Mouse (Mus musculus) layer of hippocampus, adult 9-11 months (tissue): ENCODE data around the gene Zfp775.

ENCODE experiments used
- DNase-seq: peaks from one replicate; pipeline ENCODE4 v3.0.0; 2022

Gene Zfp775

GRCm38 (mm10) chr6:48601271-48602079 lies at the start of gene Zfp775:
TSS of gene Zfp775 (plus strand) at chr6:48602063.
- DNase-seq, result peak; percentile 96

GRCm38 (mm10) chr6:48552918-48553317 lies 48.9 kb upstream of the Zfp775 start:
- DNase-seq, result no peak

- DNase-seq, result no peak
These were observed 48.0 kb upstream of the Zfp775 start for GRCm38 (mm10) chr6:48553819-48554218.

GRCm38 (mm10) chr6:48554280-48555103 lies 47.4 kb upstream of the Zfp775 start, which contains the start of gene Lrrc61:
TSS of gene Lrrc61 (plus strand) at chr6:48554796.
- peak; percentile 97 for DNase-seq

GRCm38 (mm10) chr6:48555104-48555890 lies 46.6 kb upstream of the Zfp775 start:
- peak; percentile 88 for DNase-seq

- DNase-seq, result no peak
These were observed 45.9 kb upstream of the Zfp775 start for GRCm38 (mm10) chr6:48555956-48556355.

- no peak for DNase-seq
These were observed 36.1 kb upstream of the Zfp775 start for GRCm38 (mm10) chr6:48565693-48566310.

- no peak for DNase-seq
These were observed 35.6 kb upstream of the Zfp775 start for GRCm38 (mm10) chr6:48566312-48566711.

GRCm38 (mm10) chr6:48568036-48568984 lies 33.6 kb upstream of the Zfp775 start:
- no peak for DNase-seq

- DNase-seq, result no peak
These were observed 32.6 kb upstream of the Zfp775 start for GRCm38 (mm10) chr6:48569065-48569807.

GRCm38 (mm10) chr6:48572014-48572413 lies 29.8 kb upstream of the Zfp775 start:
- DNase-seq, result no peak

- no peak for DNase-seq
These were observed 29.2 kb upstream of the Zfp775 start, which contains the start of gene Rarres2 for GRCm38 (mm10) chr6:48572572-48573061. TSS of gene Rarres2 (minus strand) at chr6:48572789.

GRCm38 (mm10) chr6:48573280-48573679 lies 28.6 kb upstream of the Zfp775 start:
- DNase-seq, result no peak

- no peak for DNase-seq
These were observed 27.9 kb upstream of the Zfp775 start for GRCm38 (mm10) chr6:48573981-48574380.

- DNase-seq, result no peak
These were observed 23.1 kb upstream of the Zfp775 start for GRCm38 (mm10) chr6:48578736-48579135.

GRCm38 (mm10) chr6:48579215-48579648 lies 22.6 kb upstream of the Zfp775 start:
- no peak for DNase-seq

- no peak for DNase-seq
These were observed 20.6 kb upstream of the Zfp775 start for GRCm38 (mm10) chr6:48581257-48581656.

GRCm38 (mm10) chr6:48582037-48582436 lies 19.8 kb upstream of the Zfp775 start:
- DNase-seq, result no peak

GRCm38 (mm10) chr6:48589194-48589750 lies 12.6 kb upstream of the Zfp775 start, which contains the start of gene Gm45021:
TSS of gene Gm45021 (plus strand) at chr6:48589610.
- no peak for DNase-seq
